Mouse (Mus musculus): ENCODE measurements around the gene Hook2.
A peak's percentile ranks its signal among the peaks of the same experiment; 100 is the strongest.

Hook2 gene

GRCm38 (mm10) chr8:84973803-84974542 is 16.4 kb upstream of the Hook2 start:
- peak; percentile 42 for DNase-seq

GRCm38 (mm10) chr8:84974543-84975142 is 15.8 kb upstream of the Hook2 start:
- no peak for DNase-seq

- DNase-seq: peak; percentile 90
Measured at GRCm38 (mm10) chr8:84975434-84975833, 15.0 kb upstream of the Hook2 start.

GRCm38 (mm10) chr8:84976031-84976762 is 14.2 kb upstream of the Hook2 start:
- peak; percentile 93 for DNase-seq

GRCm38 (mm10) chr8:84976763-84977434 is 13.5 kb upstream of the Hook2 start:
- peak; percentile 53 for DNase-seq

- DNase-seq: peak; percentile 85
Measured at GRCm38 (mm10) chr8:84977435-84978247, 12.8 kb upstream of the Hook2 start.

GRCm38 (mm10) chr8:84978248-84978940 is 12.0 kb upstream of the Hook2 start, which contains the start of gene Junb:
Gene Junb (minus strand): TSS chr8:84978718.
- DNase-seq: peak; percentile 93

- DNase-seq: peak; percentile 81
Measured at GRCm38 (mm10) chr8:84979599-84980421, 10.6 kb upstream of the Hook2 start.

GRCm38 (mm10) chr8:84980622-84981358 is 9.6 kb upstream of the Hook2 start:
- peak; percentile 43 for DNase-seq

GRCm38 (mm10) chr8:84981644-84982498 is 8.5 kb upstream of the Hook2 start:
- DNase-seq: peak; percentile 19

GRCm38 (mm10) chr8:84982499-84983011 is 7.8 kb upstream of the Hook2 start:
- no peak for DNase-seq

- peak; percentile 31 for DNase-seq
Measured at GRCm38 (mm10) chr8:84984294-84985048, 5.9 kb upstream of the Hook2 start.

GRCm38 (mm10) chr8:84985049-84985683 is 5.2 kb upstream of the Hook2 start:
- DNase-seq: peak; percentile 61

GRCm38 (mm10) chr8:84985684-84986378 is 4.6 kb upstream of the Hook2 start:
- peak; percentile 92 for DNase-seq

GRCm38 (mm10) chr8:84986379-84986945 is 3.9 kb upstream of the Hook2 start:
- DNase-seq: no peak

- DNase-seq: no peak
Measured at GRCm38 (mm10) chr8:84987388-84987787, 3.0 kb upstream of the Hook2 start.
